Mouse (Mus musculus) liver, embryonic 11.5 days (tissue): Measurements from ENCODE around the gene Acaca. TPM values are rescaled to one million over a fixed set of nuclear protein-coding genes. Genes with fewer than 3 reads are reported as not detected.
A peak's percentile ranks its signal among the peaks of the same experiment; 100 is the strongest.

ENCODE experiments used
- ATAC-seq: fragments of 200-750 bp; cut with Nextera tagmentation; replicated peaks from 2 replicates; pipeline ENCODE4 v1.8.0; 2017; ENCODE audit warnings: moderate number of reproducible peaks, mild to moderate bottlenecking, moderate TSS enrichment, moderate library complexity; ENCODE audit not compliant: low FRiP score
- DNase-seq: peaks from one replicate; pipeline ENCODE4 v3.0.0-alpha.2; 2017; ENCODE audit warnings: low spot score
- H3K27ac ChIP-seq: fragments of 300-500 bp; sonication (generic); 2 replicates; pipeline ENCODE4 v1.5.1; 2014; ENCODE audit warnings: mild to moderate bottlenecking, low read depth, low read length, control low read depth
- H3K27me3 ChIP-seq: fragments of 300-500 bp; sonication (generic); replicated peaks from 2 replicates; pipeline ENCODE4 v1.6.1; 2014; ENCODE audit warnings: low read length, mixed read lengths; ENCODE audit not compliant: control insufficient read depth, insufficient read depth
- H3K36me3 ChIP-seq: fragments of 300-500 bp; sonication (generic); 2 replicates; pipeline ENCODE4 v1.6.1; 2014; ENCODE audit warnings: mild to moderate bottlenecking, low read length, moderate library complexity, mixed read lengths; ENCODE audit not compliant: control insufficient read depth, insufficient read depth
- H3K4me1 ChIP-seq: fragments of 300-500 bp; sonication (generic); replicated peaks from 2 replicates; pipeline ENCODE4 v1.6.1; 2014; ENCODE audit warnings: low read length, mixed read lengths; ENCODE audit not compliant: control insufficient read depth, insufficient read depth
- H3K4me2 ChIP-seq: fragments of 300-500 bp; sonication (generic); 2 replicates; pipeline ENCODE4 v1.6.1; 2014; ENCODE audit warnings: mild to moderate bottlenecking, control low read depth, moderate library complexity
- H3K4me3 ChIP-seq: fragments of 300-500 bp; sonication (generic); 2 replicates; pipeline ENCODE4 v1.5.1; 2014; ENCODE audit warnings: low read depth, low read length, control low read depth
- H3K9ac ChIP-seq: fragments of 300-500 bp; sonication (generic); 2 replicates; pipeline ENCODE4 v1.6.1; 2014; ENCODE audit warnings: low read depth, low read length, control low read depth
- H3K9me3 ChIP-seq: fragments of 300-500 bp; sonication (generic); 2 replicates; pipeline ENCODE4 v1.6.1; 2016; ENCODE audit warnings: low read length, inconsistent platforms, mixed read lengths; ENCODE audit not compliant: control insufficient read depth
- WGBS: fragments of 180-500 bp; shearing (Covaris S2); extraction: QIAGEN DNeasy Blood & Tissue Kit; methylation state at CpG from one replicate; pipeline ENCODE4 v1.1.7; 2014; 5-methylcytosine and 5-hydroxymethylcytosine counted together
- polyA plus RNA-seq: library from polyadenylated mRNA; unstranded; fragments of >200 nt; fragmentation: Nextera tagmentation; extraction: Ambion mirVana; gene quantifications from 2 replicates; pipeline ENCODE4 v1.2.1, GENCODE M21; 2014

Acaca gene
- polyA plus RNA-seq, 1 experiment from 2014 or later, result 17.0 TPM

GRCm38 (mm10) chr11:84104036-84104435 lies 25.4 kb upstream of the Acaca start:
- H3K36me3 ChIP-seq, result peaks cover 33% of the 10 kb centered on the region
- no peaks in the 10 kb centered on the region for H3K27me3 ChIP-seq
- no peak overlapping the region for H3K4me3 ChIP-seq
- no peaks in the 10 kb centered on the region for H3K9me3 ChIP-seq
- H3K4me1 ChIP-seq, result no peaks in the 10 kb centered on the region
- ATAC-seq (no peak), DNase-seq (no peak)
- 91% methylated on average over 6 of the region's 6 CpGs for WGBS
- no peak overlapping the region for H3K27ac ChIP-seq
- H3K9ac ChIP-seq, result no peak overlapping the region
- no peak overlapping the region for H3K4me2 ChIP-seq

GRCm38 (mm10) chr11:84107137-84107536 lies 22.3 kb upstream of the Acaca start:
- WGBS, result 56% methylated on average over 2 of the region's 2 CpGs

DNA sequence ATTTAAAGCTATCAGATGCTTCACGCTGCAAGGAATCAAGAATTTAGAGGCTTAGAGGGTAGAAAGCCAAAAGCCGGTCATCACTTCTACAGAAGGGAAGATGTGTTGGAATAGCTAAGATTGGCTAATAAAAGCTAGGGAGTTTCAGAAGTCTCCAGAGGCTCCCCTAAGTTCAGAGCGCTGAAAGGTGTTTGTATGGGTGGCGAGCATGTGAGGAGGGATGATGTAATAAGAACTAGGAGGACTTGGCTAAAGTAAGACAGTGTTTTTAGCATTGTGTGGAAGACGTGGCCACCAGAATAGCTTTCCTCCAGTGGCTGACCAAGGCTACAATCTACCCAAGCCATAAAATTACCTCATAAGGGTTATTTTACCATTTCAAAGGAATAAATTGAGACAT lies 15.8 kb upstream of the Acaca start:
- Histone ChIP-seq H3K9ac (no peak overlapping the region), H3K27ac (no peak overlapping the region), H3K4me3 (no peak overlapping the region), H3K4me2 (no peak overlapping the region), H3K9me3 (no peaks in the 10 kb centered on the region), H3K4me1 (no peaks in the 10 kb centered on the region), H3K27me3 (no peaks in the 10 kb centered on the region), H3K36me3 (peaks cover 18% of the 10 kb centered on the region)
- ATAC-seq (no peak), DNase-seq (no peak)
- 89% methylated on average over 5 of the region's 5 CpGs for WGBS

More at GRCm38 (mm10) chr11:84107137-84107536, 22.3 kb upstream of the Acaca start:
- no peaks in the 10 kb centered on the region for H3K4me1 ChIP-seq
- ATAC-seq (no peak), DNase-seq (no peak)
- H3K36me3 ChIP-seq, result peaks cover 27% of the 10 kb centered on the region
- H3K27me3 ChIP-seq, result no peaks in the 10 kb centered on the region
- no peak overlapping the region for H3K9ac ChIP-seq
- no peak overlapping the region for H3K4me3 ChIP-seq
- no peak overlapping the region for H3K4me2 ChIP-seq
- H3K9me3 ChIP-seq, result no peaks in the 10 kb centered on the region
- no peak overlapping the region for H3K27ac ChIP-seq

GRCm38 (mm10) chr11:84115646-84116045 lies 13.8 kb upstream of the Acaca start:
- Histone ChIP-seq H3K9me3 (no peaks in the 10 kb centered on the region), H3K27ac (no peak overlapping the region), H3K4me2 (no peak overlapping the region), H3K4me3 (no peak overlapping the region), H3K27me3 (no peaks in the 10 kb centered on the region), H3K36me3 (peaks cover 24% of the 10 kb centered on the region; the same call in 1 of the 2 replicates), H3K4me1 (peaks cover under 1% of the 10 kb centered on the region; the same call in 1 of the 2 replicates), H3K9ac (no peak overlapping the region)
- WGBS, result 90% methylated on average over 9 of the region's 9 CpGs
- no peak for ATAC-seq
- no peak for DNase-seq

- DNase-seq, result no peak
- no peaks in the 10 kb centered on the region for H3K9me3 ChIP-seq
- no peak overlapping the region for H3K4me3 ChIP-seq
- H3K27ac ChIP-seq, result no peak overlapping the region
- no peak for ATAC-seq
- H3K36me3 ChIP-seq, result peaks cover 30% of the 10 kb centered on the region; the same call in 1 of the 2 replicates
- peaks cover 6% of the 10 kb centered on the region; the same call in 1 of the 2 replicates for H3K4me1 ChIP-seq
- no peak overlapping the region for H3K9ac ChIP-seq
- no peaks in the 10 kb centered on the region for H3K27me3 ChIP-seq
- H3K4me2 ChIP-seq, result no peak overlapping the region
- 64% methylated on average over 2 of the region's 2 CpGs for WGBS
These were observed 13.3 kb upstream of the Acaca start for GRCm38 (mm10) chr11:84116221-84116620.

DNA sequence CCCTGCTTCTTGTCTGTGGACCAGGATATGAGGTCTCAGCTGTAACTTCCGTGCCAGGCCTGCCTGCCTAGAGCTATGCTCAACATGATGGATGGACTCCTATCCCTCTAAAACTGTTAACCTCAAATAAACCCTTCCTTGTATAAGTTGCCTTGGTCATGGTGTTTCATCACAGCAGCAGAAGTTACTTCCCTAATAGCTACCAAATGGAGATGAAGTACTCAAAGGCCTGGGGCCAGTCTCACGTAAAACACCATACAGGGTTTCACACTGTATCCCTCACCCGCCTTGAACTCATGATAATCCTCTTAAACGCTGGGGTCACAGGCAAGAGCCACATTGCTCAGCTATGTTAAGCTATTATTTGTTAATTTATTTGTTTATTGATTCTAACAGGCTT lies 12.0 kb upstream of the Acaca start:
- ATAC-seq, result no peak
- Histone ChIP-seq H3K4me3 (no peak overlapping the region), H3K27ac (no peak overlapping the region), H3K9me3 (no peaks in the 10 kb centered on the region), H3K27me3 (no peaks in the 10 kb centered on the region), H3K9ac (no peak overlapping the region), H3K4me1 (peaks cover 11% of the 10 kb centered on the region; the same call in 1 of the 2 replicates), H3K4me2 (no peak overlapping the region), H3K36me3 (peaks cover 30% of the 10 kb centered on the region; the same call in 1 of the 2 replicates)
- no peak for DNase-seq
- WGBS, result 87% methylated on average over 4 of the region's 4 CpGs

DNA sequence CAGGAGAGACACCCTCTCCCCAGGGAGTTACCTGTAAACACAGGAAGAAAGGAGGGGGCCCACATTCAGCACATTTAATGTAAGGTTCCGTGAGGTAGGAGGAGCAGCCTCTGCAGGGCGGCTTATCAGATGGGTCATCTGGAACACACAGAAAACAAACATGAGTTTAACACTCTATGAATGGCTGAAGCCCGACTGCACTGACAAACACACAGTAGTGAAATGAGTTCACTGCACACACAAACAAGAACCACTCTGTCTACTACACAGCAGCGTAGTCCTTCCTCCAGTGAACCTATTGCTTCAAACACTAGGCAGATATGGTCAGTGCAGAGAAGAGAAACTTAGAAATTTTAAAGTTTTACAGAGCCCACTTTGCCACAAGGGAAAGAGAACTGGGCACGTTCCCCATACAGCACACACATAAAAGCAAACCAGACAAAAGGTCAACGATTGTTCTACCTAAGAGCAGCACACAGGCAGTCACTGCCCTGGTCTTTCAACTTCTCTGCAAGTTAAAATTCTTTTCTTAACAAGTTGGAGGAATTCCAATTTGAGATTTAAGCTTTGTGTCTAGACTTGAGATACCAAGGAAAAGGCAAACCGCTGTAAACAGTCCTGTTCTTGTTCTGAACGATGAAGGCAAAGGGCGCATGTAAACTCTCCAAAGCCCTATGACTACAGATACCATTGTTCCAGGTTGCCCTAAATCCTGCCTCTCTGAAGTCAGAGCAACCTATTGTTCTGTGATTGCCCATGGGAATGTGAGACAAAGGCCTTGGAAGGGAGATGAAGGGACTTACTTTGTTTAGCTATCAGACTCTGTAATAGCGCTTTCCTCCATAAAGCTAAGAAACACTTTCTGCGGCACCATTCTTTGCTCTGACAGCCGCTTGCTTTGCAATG lies 8.2 kb upstream of the Acaca start:
- DNase-seq (no peak), ATAC-seq (no peak)
- Histone ChIP-seq H3K4me3 (no peak overlapping the region), H3K36me3 (peaks cover 33% of the 10 kb centered on the region; the same call in 1 of the 2 replicates), H3K4me1 (peaks cover 11% of the 10 kb centered on the region; the same call in 1 of the 2 replicates), H3K9me3 (no peaks in the 10 kb centered on the region), H3K27ac (no peak overlapping the region; the same call in 1 of the 2 replicates), H3K9ac (no peak overlapping the region), H3K4me2 (no peak overlapping the region), H3K27me3 (no peaks in the 10 kb centered on the region)
- WGBS, result 83% methylated on average over 12 of the region's 12 CpGs

GRCm38 (mm10) chr11:84127977-84128376 lies 1.5 kb upstream of the Acaca start:
- H3K4me2 ChIP-seq, result peak overlapping the region; percentile 82
- no peaks in the 10 kb centered on the region for H3K9me3 ChIP-seq
- no peak overlapping the region for H3K27ac ChIP-seq
- peaks cover 7% of the 10 kb centered on the region; the same call in 1 of the 2 replicates for H3K4me1 ChIP-seq
- 71% methylated on average over 4 of the region's 4 CpGs for WGBS
- H3K36me3 ChIP-seq, result peaks cover 11% of the 10 kb centered on the region; the same call in 1 of the 2 replicates
- ATAC-seq (no peak), DNase-seq (no peak)
- no peaks in the 10 kb centered on the region for H3K27me3 ChIP-seq
- no peak overlapping the region for H3K9ac ChIP-seq
- peak overlapping the region; percentile 76 for H3K4me3 ChIP-seq
